Mouse (Mus musculus): Measurements from ENCODE around the gene Gm49320. TPM values are rescaled to one million over a fixed set of nuclear protein-coding genes. Genes with fewer than 3 reads are reported as not detected.

Gene Gm49320
- total RNA-seq (2021): under 1 TPM in 1 of 2 experiments, not detected in 1; 0.38 TPM
- long read RNA-seq, experiment 1, partial matches to known transcripts: 0 of 19 reads
- long read RNA-seq, experiment 1, other reads (novel, unspliced or antisense): 19 of 19 reads
- long read RNA-seq, experiment 2, partial matches to known transcripts: 1 of 1 reads
- long read RNA-seq, experiment 2, other reads (novel, unspliced or antisense): 0 of 1 reads

GRCm38 (mm10) chr8:4238434-4239192 lies at the start of gene Gm49320, which contains the start of gene Map2k7:
Gene Gm49320 (plus strand): TSS chr8:4238865.
Gene Map2k7 (plus strand): TSS chr8:4238740.
- DNase-seq: peak; percentile 100
- intact Hi-C loops (cut with DNase I): loop anchor here (5.0 to 10.0 kb wide), 2 partner anchors 46 to 436 kb away; no protein-coding TSS in a partner anchor

GRCm38 (mm10) chr8:4189031-4189722 lies 49.5 kb upstream of the Gm49320 start:
- no peak for DNase-seq
- intact Hi-C loops (cut with DNase I): no loop called here

- no peak for DNase-seq
- intact Hi-C loops (cut with DNase I): loop anchor here (5.0 to 10.0 kb wide), 4 partner anchors 45 to 182 kb away; partner anchors contain the start of genes Gm49320, Map2k7 and Snapc2
These were observed 46.4 kb upstream of the Gm49320 start for GRCm38 (mm10) chr8:4192305-4192704.

- peak; percentile 88 to 92 for DNase-seq
- intact Hi-C loops (cut with DNase I): loop anchor here (5.0 to 10.0 kb wide), 4 partner anchors 44 to 182 kb away; partner anchors contain the start of genes Gm49320, Map2k7 and Snapc2
These were observed 45.7 kb upstream of the Gm49320 start for GRCm38 (mm10) chr8:4192807-4193587.

GRCm38 (mm10) chr8:4193588-4193894 lies 45.1 kb upstream of the Gm49320 start:
- intact Hi-C loops (cut with DNase I): loop anchor here (5.0 to 10.0 kb wide), 4 partner anchors 44 to 181 kb away; partner anchors contain the start of genes Gm49320, Map2k7 and Snapc2
- no peak for DNase-seq

- no peak for DNase-seq
- intact Hi-C loops (cut with DNase I): no loop called here
These were observed 37.3 kb upstream of the Gm49320 start for GRCm38 (mm10) chr8:4201321-4201720.

GRCm38 (mm10) chr8:4205246-4206123 lies 33.2 kb upstream of the Gm49320 start:
- no peak for DNase-seq

GRCm38 (mm10) chr8:4206182-4207015 lies 32.3 kb upstream of the Gm49320 start:
- intact Hi-C loops (cut with DNase I): no loop called here

More at GRCm38 (mm10) chr8:4205246-4206123, 33.2 kb upstream of the Gm49320 start:
- intact Hi-C loops (cut with DNase I): no loop called here

GRCm38 (mm10) chr8:4207016-4207350 lies 31.7 kb upstream of the Gm49320 start:
- intact Hi-C loops (cut with DNase I): no loop called here
- no peak for DNase-seq

More at GRCm38 (mm10) chr8:4206182-4207015, 32.3 kb upstream of the Gm49320 start:
- no peak for DNase-seq

- DNase-seq: no peak
- intact Hi-C loops (cut with DNase I): no loop called here
These were observed 27.6 kb upstream of the Gm49320 start for GRCm38 (mm10) chr8:4211097-4211496.

GRCm38 (mm10) chr8:4212809-4213209 lies 25.9 kb upstream of the Gm49320 start:
- intact Hi-C loops (cut with DNase I): no loop called here
- DNase-seq: peak in 1 of 2 experiments; percentile 16

- peak; percentile 37 to 40 for DNase-seq
- intact Hi-C loops (cut with DNase I): no loop called here
These were observed 25.3 kb upstream of the Gm49320 start for GRCm38 (mm10) chr8:4213210-4214005.

- intact Hi-C loops (cut with DNase I): no loop called here
These were observed 24.4 kb upstream of the Gm49320 start for GRCm38 (mm10) chr8:4214006-4214980.

GRCm38 (mm10) chr8:4216296-4216695 lies 22.4 kb upstream of the Gm49320 start:
- intact Hi-C loops (cut with DNase I): no loop called here
- no peak for DNase-seq

More at GRCm38 (mm10) chr8:4214006-4214980, 24.4 kb upstream of the Gm49320 start:
- peak in 1 of 2 experiments; percentile 40 for DNase-seq

GRCm38 (mm10) chr8:4216791-4217621 lies 21.7 kb upstream of the Gm49320 start, which contains the start of gene Prr36:
Gene Prr36 (minus strand): TSS chr8:4217459.
- intact Hi-C loops (cut with DNase I): no loop called here
- no peak for DNase-seq
